ENCODE assay signal across 13 mouse cellular contexts in genomic region chr17:83829356-83829755, GRCm38 (mm10). TPM values are rescaled to one million over a fixed set of nuclear protein-coding genes. Genes with fewer than 3 reads are reported as not detected.
"Had no signal": no experiment of that assay in that cellular context is flagged by ENCODE, and none has a peak within 500 bp of the region (broad histone marks: within the 10 kb centered on the region; RNA-seq: fewer than 3 reads in every experiment).

No protein-coding gene starts in this region.

- H3K36me3 ChIP-seq: limb, embryonic 15.5 days; liver, embryonic 13.5 days had no signal

- H3K27ac ChIP-seq: left cerebral cortex, adult 2 months; limb, embryonic 15.5 days; liver, embryonic 13.5 days had no signal

- H3K9me3 ChIP-seq: limb, embryonic 15.5 days; liver, embryonic 13.5 days had no signal

- ATAC-seq: midbrain, embryonic 16.5 days had no signal

- H3K4me3 ChIP-seq: left cerebral cortex, adult 2 months; limb, embryonic 15.5 days; liver, embryonic 13.5 days had no signal

- DNase-seq: kidney, adult 11 months; kidney, postnatal 10 days; kidney, postnatal 4 days; liver, embryonic 13.5 days; lung, adult 18-20 months; right cerebral cortex, postnatal 14 days; thymus, adult 18-20 months; thymus, postnatal 14 days had no signal

- H3K27me3 ChIP-seq: limb, embryonic 15.5 days; liver, embryonic 13.5 days had no signal

RNA-seq across cellular contexts. Expression of gene Haao, which starts 18.4 kb away (rescaled TPM):
- total RNA-seq: layer of hippocampus, postnatal 25 days; left cerebral cortex, adult 2 months had no signal
- polyA plus RNA-seq: midbrain, embryonic 11.5 days had no signal
